Mouse (Mus musculus) embryonic facial prominence, embryonic 14.5 days (tissue): ENCODE results near the gene Cdc42ep3. TPM values are rescaled to one million over a fixed set of nuclear protein-coding genes. Genes with fewer than 3 reads are reported as not detected.

Experiments used
- ATAC-seq: fragments of 200-750 bp; cut with Nextera tagmentation; 2 replicates; pipeline ENCODE4 v1.8.0; 2017; ENCODE audit warnings: low read depth, moderate number of reproducible peaks, moderate TSS enrichment
- DNase-seq: peaks from one replicate; pipeline ENCODE4 v3.0.0-alpha.2; 2015; ENCODE audit warnings: low spot score
- H3K27ac ChIP-seq: fragments of 300-500 bp; sonication (generic); replicated peaks from 2 replicates; pipeline ENCODE4 v1.5.1; 2014; ENCODE audit warnings: low read depth, mild to moderate bottlenecking, low read length, moderate library complexity
- H3K27me3 ChIP-seq: fragments of 300-500 bp; sonication (generic); replicated peaks from 2 replicates; pipeline ENCODE4 v1.6.1; 2014; ENCODE audit warnings: low read length; ENCODE audit not compliant: control insufficient read depth, insufficient read depth
- H3K36me3 ChIP-seq: fragments of 300-500 bp; sonication (generic); 2 replicates; pipeline ENCODE4 v1.6.1; 2014; ENCODE audit warnings: low read length, mixed read lengths; ENCODE audit not compliant: control insufficient read depth, insufficient read depth
- H3K4me1 ChIP-seq: fragments of 300-500 bp; sonication (generic); 2 replicates; pipeline ENCODE4 v1.6.1; 2014; ENCODE audit warnings: antibody characterized with exemption, low read length; ENCODE audit not compliant: control insufficient read depth, insufficient read depth
- H3K4me2 ChIP-seq: fragments of 300-500 bp; sonication (generic); 2 replicates; pipeline ENCODE4 v1.6.1; 2014; ENCODE audit warnings: low read depth, mild to moderate bottlenecking, low read length, moderate library complexity, mixed read lengths
- H3K4me3 ChIP-seq: fragments of 300-500 bp; sonication (generic); 2 replicates; pipeline ENCODE4 v1.5.1; 2014; ENCODE audit warnings: low read depth, mild to moderate bottlenecking, low read length
- H3K9ac ChIP-seq: fragments of 300-500 bp; sonication (generic); 2 replicates; pipeline ENCODE4 v1.6.1; 2014; ENCODE audit warnings: low read depth, mild to moderate bottlenecking, low read length, moderate library complexity, mixed read lengths
- H3K9me3 ChIP-seq: fragments of 300-500 bp; sonication (generic); 2 replicates; pipeline ENCODE4 v1.6.1; 2016; ENCODE audit warnings: low read length; ENCODE audit not compliant: control insufficient read depth
- WGBS: fragments of 180-500 bp; shearing (Covaris S2); extraction: QIAGEN DNeasy Blood & Tissue Kit; methylation state at CpG from one replicate; pipeline ENCODE4 v1.1.7; 2014; 5-methylcytosine and 5-hydroxymethylcytosine counted together
- polyA plus RNA-seq: library from polyadenylated mRNA; unstranded; fragments of >200 nt; fragmentation: Nextera tagmentation; extraction: Ambion mirVana; gene quantifications from 2 replicates; pipeline ENCODE4 v1.2.1, GENCODE M21; 2014

The Cdc42ep3 gene
- polyA plus RNA-seq, 1 experiment from 2014 or later = 68.8 TPM

- Histone ChIP-seq H3K4me3 (no peak overlapping the region), H3K9me3 (no peaks in the 10 kb centered on the region), H3K27me3 (no peaks in the 10 kb centered on the region), H3K9ac (no peak overlapping the region), H3K4me1 (no peaks in the 10 kb centered on the region), H3K36me3 (no peaks in the 10 kb centered on the region), H3K27ac (no peak overlapping the region), H3K4me2 (no peak overlapping the region)
- no peak for ATAC-seq
- no peak for DNase-seq
- 64% methylated on average over 6 of the region's 6 CpGs for WGBS
Measured at GRCm38 (mm10) chr17:79376434-79377210, 21.7 kb upstream of the Cdc42ep3 start.

DNA sequence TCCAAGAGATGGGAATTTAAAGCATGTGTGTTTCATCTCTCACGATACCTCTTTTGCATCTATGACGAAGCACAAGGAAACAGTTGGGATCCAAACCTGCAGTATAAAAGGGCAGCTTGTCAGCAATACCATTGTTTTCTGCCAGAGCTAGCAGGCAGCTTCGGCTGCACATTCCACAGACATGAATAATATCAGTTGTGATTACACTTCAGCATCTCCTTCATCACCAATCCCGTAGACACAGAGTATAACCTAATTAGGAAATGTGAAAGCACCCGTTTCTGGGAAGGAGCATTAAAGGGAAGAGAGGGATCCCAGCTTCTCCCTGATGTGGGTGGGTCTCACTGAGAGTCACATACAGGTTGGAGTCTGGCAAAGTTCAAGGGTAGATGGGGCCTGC, 18.1 kb upstream of the Cdc42ep3 start:
- Histone ChIP-seq H3K9me3 (no peaks in the 10 kb centered on the region), H3K36me3 (no peaks in the 10 kb centered on the region), H3K4me2 (no peak overlapping the region), H3K4me1 (no peaks in the 10 kb centered on the region), H3K27me3 (no peaks in the 10 kb centered on the region), H3K4me3 (no peak overlapping the region), H3K9ac (no peak overlapping the region), H3K27ac (no peak overlapping the region)
- no peak for ATAC-seq
- no peak for DNase-seq
- 53% methylated on average over 5 of the region's 5 CpGs for WGBS

DNA sequence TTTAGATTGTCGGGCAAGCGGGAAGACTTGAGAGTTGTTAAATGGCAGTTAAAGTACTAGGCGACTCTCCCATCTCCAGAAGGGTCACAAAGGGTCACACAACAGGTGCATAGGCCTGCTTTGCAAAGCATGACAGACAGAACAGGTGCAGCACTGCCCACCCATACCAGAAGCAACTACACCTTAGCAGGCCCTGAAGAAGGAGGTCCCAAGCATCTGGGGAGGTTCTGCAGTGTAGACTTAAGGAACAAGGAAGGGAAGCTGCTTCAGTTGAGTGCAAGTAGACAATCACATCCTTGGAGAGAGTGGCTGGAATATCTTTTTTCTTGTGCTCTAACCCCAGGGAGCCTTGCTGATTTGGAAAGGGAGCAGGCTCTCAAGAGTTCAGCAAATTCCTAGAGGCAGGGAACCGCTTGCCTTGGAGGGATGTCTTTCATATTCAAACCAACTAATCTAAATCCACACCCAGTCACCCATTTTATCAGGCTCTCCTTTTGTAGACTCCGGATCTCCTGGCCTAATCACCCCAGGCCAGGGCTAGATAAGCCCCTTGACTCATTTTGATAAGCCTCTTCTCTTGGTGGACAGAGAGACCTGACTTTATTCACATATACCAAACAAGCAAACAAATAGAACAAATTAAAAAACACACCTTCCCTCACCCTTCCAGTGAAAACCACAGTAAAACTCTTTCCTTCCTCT, 10.0 kb upstream of the Cdc42ep3 start:
- no peak overlapping the region for H3K27ac ChIP-seq
- no peaks in the 10 kb centered on the region for H3K4me1 ChIP-seq
- no peak overlapping the region for H3K9ac ChIP-seq
- no peak overlapping the region for H3K4me2 ChIP-seq
- no peaks in the 10 kb centered on the region for H3K36me3 ChIP-seq
- no peak overlapping the region for H3K4me3 ChIP-seq
- 37% methylated on average over 5 of the region's 5 CpGs for WGBS
- H3K27me3 ChIP-seq = no peaks in the 10 kb centered on the region
- DNase-seq (no peak), ATAC-seq (no peak)
- no peaks in the 10 kb centered on the region for H3K9me3 ChIP-seq

GRCm38 (mm10) chr17:79356071-79356601, 1.2 kb upstream of the Cdc42ep3 start:
- Histone ChIP-seq H3K27me3 (no peaks in the 10 kb centered on the region), H3K36me3 (no peaks in the 10 kb centered on the region), H3K9ac (peak overlapping the region; percentile 80), H3K4me1 (peaks cover 21% of the 10 kb centered on the region), H3K4me2 (peak overlapping the region; percentile 77), H3K27ac (0 out of 2 replicates have a peak overlapping the region, but pooled peaks have one; percentile 35), H3K9me3 (no peaks in the 10 kb centered on the region), H3K4me3 (peak overlapping the region; percentile 73)
- WGBS = 6% methylated on average over 24 of the region's 24 CpGs
- DNase-seq = peak; percentile 27
- peak; percentile 23; the same call in 1 of the 2 replicates for ATAC-seq

DNA sequence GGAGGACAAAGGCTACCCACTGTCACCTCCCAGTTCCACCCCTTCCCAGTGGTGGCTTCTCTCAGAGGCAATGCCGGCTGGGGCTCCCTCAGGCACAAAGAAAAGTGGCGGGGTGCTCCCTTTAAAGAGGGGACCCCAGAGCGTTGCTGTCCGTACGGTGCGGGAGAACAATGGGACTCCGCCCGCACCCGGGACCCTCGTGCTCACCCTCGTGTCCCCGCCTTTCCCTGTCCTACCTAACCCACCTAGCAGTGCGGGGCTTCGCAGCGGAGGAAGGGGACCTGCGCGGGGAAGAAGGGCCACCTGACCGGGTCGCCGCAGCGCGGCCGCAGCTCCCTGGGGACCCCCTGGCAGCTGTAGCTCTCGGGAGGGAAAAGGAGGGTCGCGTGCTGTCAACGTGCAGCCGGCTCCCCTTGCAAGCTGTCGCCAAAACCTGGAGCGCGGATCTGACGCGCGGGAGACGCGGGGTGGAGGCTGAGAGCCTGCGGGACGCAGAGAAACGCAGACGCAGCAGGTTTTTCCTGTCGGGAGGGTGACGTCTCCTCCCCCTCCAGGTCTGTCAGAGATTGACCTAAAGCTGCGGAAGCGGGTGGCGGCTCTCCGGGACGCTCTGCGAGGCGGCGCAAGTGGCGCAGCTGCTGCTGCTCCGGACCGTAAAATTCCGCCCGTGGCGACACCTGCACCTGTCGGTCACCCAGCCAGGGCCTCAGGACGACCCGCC, 540 bp upstream of the Cdc42ep3 start:
- Histone ChIP-seq H3K4me3 (peak overlapping the region; percentile 73), H3K9me3 (no peaks in the 10 kb centered on the region), H3K4me2 (peak overlapping the region; percentile 77), H3K4me1 (peaks cover 21% of the 10 kb centered on the region), H3K27me3 (no peaks in the 10 kb centered on the region), H3K27ac (peak overlapping the region; percentile 77), H3K36me3 (no peaks in the 10 kb centered on the region), H3K9ac (peak overlapping the region; percentile 80)
- ATAC-seq = peak; percentile 61
- DNase-seq = peak; percentile 86
- WGBS = under 1% methylated on average over 46 of the region's 59 CpGs

DNA sequence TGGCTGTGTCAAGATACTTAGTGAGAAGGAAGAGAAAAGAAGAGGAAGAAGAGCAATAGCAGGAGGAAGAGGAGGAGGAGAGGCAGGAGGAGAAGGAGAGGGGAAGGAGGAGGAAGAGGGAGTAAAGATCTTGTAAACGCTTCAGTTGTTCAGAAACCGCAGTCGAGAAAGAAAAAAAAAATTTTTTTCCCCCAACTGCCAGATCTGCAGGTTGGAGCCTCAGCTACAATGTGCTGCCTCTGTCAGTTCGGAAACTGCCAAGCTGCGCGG, 782 bp downstream of the Cdc42ep3 start:
- Histone ChIP-seq H3K9me3 (no peaks in the 10 kb centered on the region), H3K4me2 (peak overlapping the region; percentile 77), H3K27ac (peak overlapping the region; percentile 77), H3K36me3 (no peaks in the 10 kb centered on the region), H3K9ac (peak overlapping the region; percentile 80), H3K4me3 (peak overlapping the region; percentile 73), H3K27me3 (no peaks in the 10 kb centered on the region), H3K4me1 (peaks cover 27% of the 10 kb centered on the region)
- DNase-seq (no peak), ATAC-seq (no peak)
- 0% methylated on average over 6 of the region's 6 CpGs for WGBS

DNA sequence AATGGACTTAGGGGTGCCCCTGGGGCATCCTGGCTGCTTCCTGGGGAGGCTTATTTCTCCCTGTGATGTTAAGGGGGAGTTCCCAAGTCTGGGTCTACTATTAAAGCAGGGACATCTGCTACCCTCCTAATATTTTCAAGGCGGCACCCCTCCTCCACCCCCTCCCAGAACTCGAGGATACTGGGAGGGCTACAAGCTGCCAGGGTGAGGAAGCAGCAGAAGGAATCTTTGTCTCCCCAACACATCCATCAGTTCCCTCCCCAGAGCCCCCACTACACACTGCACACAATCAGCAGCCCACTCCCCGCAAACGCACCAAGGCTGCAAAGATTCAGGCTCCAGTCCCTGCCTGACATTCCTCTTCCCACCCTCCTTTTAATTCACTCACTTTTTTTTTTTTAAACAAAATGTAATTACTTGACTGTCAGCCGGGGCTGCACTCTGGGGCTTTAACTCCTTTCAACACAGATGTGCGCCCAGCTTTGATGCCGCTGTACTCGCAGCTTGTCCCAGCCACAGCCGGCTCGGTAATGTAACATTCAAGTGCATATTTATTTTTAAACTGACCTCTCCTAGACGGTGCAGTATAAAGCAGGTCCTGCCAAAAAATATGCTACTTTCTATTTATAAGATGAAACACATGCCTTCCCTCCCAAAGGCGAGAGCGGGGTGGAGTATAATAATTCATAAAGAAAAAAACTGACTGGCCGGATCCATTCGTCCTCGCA, 1.3 kb downstream of the Cdc42ep3 start:
- H3K4me1 ChIP-seq = peaks cover 26% of the 10 kb centered on the region
- DNase-seq (peak; percentile 82), ATAC-seq (peak; percentile 8; the same call in 1 of the 2 replicates)
- no peaks in the 10 kb centered on the region for H3K9me3 ChIP-seq
- peak overlapping the region; percentile 73 for H3K4me3 ChIP-seq
- no peaks in the 10 kb centered on the region for H3K27me3 ChIP-seq
- WGBS = 2% methylated on average over 16 of the region's 16 CpGs
- H3K4me2 ChIP-seq = peak overlapping the region; percentile 77
- peak overlapping the region; percentile 77 for H3K27ac ChIP-seq
- no peaks in the 10 kb centered on the region for H3K36me3 ChIP-seq
- H3K9ac ChIP-seq = peak overlapping the region; percentile 80

DNA sequence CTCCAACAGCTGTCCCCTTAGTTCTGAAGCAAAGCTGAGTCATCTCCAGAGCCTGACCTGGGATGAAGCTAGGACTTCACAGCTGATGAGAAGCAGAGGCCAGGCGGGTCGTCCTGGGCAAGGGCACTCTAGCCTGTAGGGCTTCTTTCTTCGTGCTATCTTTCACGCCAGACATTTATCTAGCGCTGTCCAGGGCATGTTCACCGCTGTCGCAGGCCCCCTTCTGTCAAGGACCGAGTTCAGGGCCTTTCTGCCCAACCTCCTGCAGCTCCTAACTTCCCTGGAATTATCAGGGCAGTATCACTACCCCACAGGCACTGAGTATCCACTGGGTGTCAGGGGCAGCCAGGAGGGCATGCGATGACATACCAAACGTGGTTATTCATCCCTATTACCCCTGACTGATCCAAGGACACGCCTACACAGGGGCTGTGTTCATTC, 4.1 kb downstream of the Cdc42ep3 start:
- Histone ChIP-seq H3K36me3 (no peaks in the 10 kb centered on the region; the same call in 1 of the 2 replicates), H3K4me1 (peaks cover 28% of the 10 kb centered on the region), H3K27ac (no peak overlapping the region), H3K9me3 (no peaks in the 10 kb centered on the region), H3K4me3 (no peak overlapping the region), H3K4me2 (no peak overlapping the region), H3K9ac (no peak overlapping the region), H3K27me3 (no peaks in the 10 kb centered on the region)
- DNase-seq (no peak), ATAC-seq (no peak)
- WGBS = 69% methylated on average over 11 of the region's 11 CpGs
